Mouse (Mus musculus): ENCODE data around the gene Gpr141. TPM values are rescaled to one million over a fixed set of nuclear protein-coding genes. Genes with fewer than 3 reads are reported as not detected.

Gpr141 gene
- total and polyA plus RNA-seq, 2 experiments = 0.02 to 0.18 TPM

- no peaks in the 10 kb centered on the region for H3K27me3 ChIP-seq (ENCODE audit: control insufficient read depth, insufficient read depth, low read length)
- no peak for DNase-seq (ENCODE audit: extremely low read depth, low read depth, low spot score)
- TF ChIP-seq POLR2A (IDR thresholded peaks at IDR 0.05; ENCODE audit: extremely low read depth, insufficient read depth, low read length) (no peak), CTCF (IDR thresholded peaks at IDR 0.05; ENCODE audit: low read depth, low read length) (no peak)
- no peaks in the 10 kb centered on the region for H3K36me3 ChIP-seq (ENCODE audit: control insufficient read depth, insufficient read depth, low read length)
- 64% methylated on average over 5 of the region's 5 CpGs for WGBS
- no peaks in the 10 kb centered on the region for H3K79me2 ChIP-seq (ENCODE audit: control insufficient read depth, insufficient read depth, low read length)
- no peak overlapping the region for H3K4me3 ChIP-seq (ENCODE audit: insufficient read depth, low read depth, low read length)
- no peaks in the 10 kb centered on the region for H3K4me1 ChIP-seq (ENCODE audit: control insufficient read depth, insufficient read depth, low read length)
- no peak overlapping the region for H3K9ac ChIP-seq (ENCODE audit: low read depth, low read length)
- no peak overlapping the region for H3K27ac ChIP-seq (replicated peaks; ENCODE audit: insufficient read depth, low read depth, low read length)
Observed at GRCm38 (mm10) chr13:19841615-19842014, 17.6 kb upstream of the Gpr141 start.

- no peak overlapping the region for H3K9ac ChIP-seq (ENCODE audit: low read depth, low read length)
- no peaks in the 10 kb centered on the region for H3K27me3 ChIP-seq (ENCODE audit: control insufficient read depth, insufficient read depth, low read length)
- H3K79me2 ChIP-seq (ENCODE audit: control insufficient read depth, insufficient read depth, low read length) = no peaks in the 10 kb centered on the region
- H3K4me1 ChIP-seq (ENCODE audit: control insufficient read depth, insufficient read depth, low read length) = no peaks in the 10 kb centered on the region
- H3K36me3 ChIP-seq (ENCODE audit: control insufficient read depth, insufficient read depth, low read length) = no peaks in the 10 kb centered on the region
- H3K27ac ChIP-seq (replicated peaks; ENCODE audit: insufficient read depth, low read depth, low read length) = no peak overlapping the region
- DNase-seq (ENCODE audit: extremely low read depth, low read depth, low spot score) = no peak
- TF ChIP-seq POLR2A (IDR thresholded peaks at IDR 0.05; ENCODE audit: extremely low read depth, insufficient read depth, low read length) = no peak
- no peak for TF ChIP-seq CTCF (IDR thresholded peaks at IDR 0.05; ENCODE audit: low read depth, low read length)
- WGBS = 48% methylated on average over 1 of the region's 1 CpGs
- H3K4me3 ChIP-seq (ENCODE audit: insufficient read depth, low read depth, low read length) = no peak overlapping the region
Observed at GRCm38 (mm10) chr13:19840206-19840605, 16.1 kb upstream of the Gpr141 start.

GRCm38 (mm10) chr13:19830560-19830959, 6.5 kb upstream of the Gpr141 start:
- no peaks in the 10 kb centered on the region for H3K4me1 ChIP-seq (ENCODE audit: control insufficient read depth, insufficient read depth, low read length)
- DNase-seq (ENCODE audit: extremely low read depth, low read depth, low spot score) = no peak
- H3K79me2 ChIP-seq (ENCODE audit: control insufficient read depth, insufficient read depth, low read length) = no peaks in the 10 kb centered on the region
- 88% methylated on average over 4 of the region's 4 CpGs for WGBS
- H3K4me3 ChIP-seq (ENCODE audit: insufficient read depth, low read depth, low read length) = no peak overlapping the region
- TF ChIP-seq POLR2A (IDR thresholded peaks at IDR 0.05; ENCODE audit: extremely low read depth, insufficient read depth, low read length) (no peak), CTCF (IDR thresholded peaks at IDR 0.05; ENCODE audit: low read depth, low read length) (no peak)
- H3K27me3 ChIP-seq (ENCODE audit: control insufficient read depth, insufficient read depth, low read length) = no peaks in the 10 kb centered on the region
- no peak overlapping the region for H3K9ac ChIP-seq (ENCODE audit: low read depth, low read length)
- H3K27ac ChIP-seq (replicated peaks; ENCODE audit: insufficient read depth, low read depth, low read length) = no peak overlapping the region
- H3K36me3 ChIP-seq (ENCODE audit: control insufficient read depth, insufficient read depth, low read length) = no peaks in the 10 kb centered on the region

- DNase-seq (ENCODE audit: extremely low read depth, low read depth, low spot score) = peak; percentile 6
- no peak for TF ChIP-seq CTCF (IDR thresholded peaks at IDR 0.05; ENCODE audit: low read depth, low read length)
- TF ChIP-seq POLR2A (IDR thresholded peaks at IDR 0.05; ENCODE audit: extremely low read depth, insufficient read depth, low read length) = no peak
Observed at GRCm38 (mm10) chr13:19828095-19828494, 4.0 kb upstream of the Gpr141 start.

GRCm38 (mm10) chr13:19821639-19822038, 2.4 kb downstream of the Gpr141 start:
- DNase-seq (ENCODE audit: extremely low read depth, low read depth, low spot score) = no peak
- Histone ChIP-seq H3K36me3 (ENCODE audit: control insufficient read depth, insufficient read depth, low read length) (no peaks in the 10 kb centered on the region), H3K4me1 (ENCODE audit: control insufficient read depth, insufficient read depth, low read length) (no peaks in the 10 kb centered on the region), H3K79me2 (ENCODE audit: control insufficient read depth, insufficient read depth, low read length) (no peaks in the 10 kb centered on the region), H3K27me3 (ENCODE audit: control insufficient read depth, insufficient read depth, low read length) (no peaks in the 10 kb centered on the region), H3K27ac (replicated peaks; ENCODE audit: insufficient read depth, low read depth, low read length) (no peak overlapping the region), H3K9ac (ENCODE audit: low read depth, low read length) (no peak overlapping the region), H3K4me3 (ENCODE audit: insufficient read depth, low read depth, low read length) (no peak overlapping the region)
- no peak for TF ChIP-seq CTCF (IDR thresholded peaks at IDR 0.05; ENCODE audit: low read depth, low read length)
- TF ChIP-seq POLR2A (IDR thresholded peaks at IDR 0.05; ENCODE audit: extremely low read depth, insufficient read depth, low read length) = no peak

More at GRCm38 (mm10) chr13:19828095-19828494, 4.0 kb upstream of the Gpr141 start:
- no peak overlapping the region for H3K4me3 ChIP-seq (ENCODE audit: insufficient read depth, low read depth, low read length)
- no peak overlapping the region for H3K9ac ChIP-seq (ENCODE audit: low read depth, low read length)
- no peaks in the 10 kb centered on the region for H3K27me3 ChIP-seq (ENCODE audit: control insufficient read depth, insufficient read depth, low read length)
- no peaks in the 10 kb centered on the region for H3K79me2 ChIP-seq (ENCODE audit: control insufficient read depth, insufficient read depth, low read length)
- no peak overlapping the region for H3K27ac ChIP-seq (replicated peaks; ENCODE audit: insufficient read depth, low read depth, low read length)
- H3K36me3 ChIP-seq (ENCODE audit: control insufficient read depth, insufficient read depth, low read length) = no peaks in the 10 kb centered on the region
- 78% methylated on average over 2 of the region's 2 CpGs for WGBS
- no peaks in the 10 kb centered on the region for H3K4me1 ChIP-seq (ENCODE audit: control insufficient read depth, insufficient read depth, low read length)

- no peak overlapping the region for H3K9ac ChIP-seq (ENCODE audit: low read depth, low read length)
- no peaks in the 10 kb centered on the region for H3K36me3 ChIP-seq (ENCODE audit: control insufficient read depth, insufficient read depth, low read length)
- no peak overlapping the region for H3K27ac ChIP-seq (replicated peaks; ENCODE audit: insufficient read depth, low read depth, low read length)
- no peak for DNase-seq (ENCODE audit: extremely low read depth, low read depth, low spot score)
- H3K4me1 ChIP-seq (ENCODE audit: control insufficient read depth, insufficient read depth, low read length) = no peaks in the 10 kb centered on the region
- H3K79me2 ChIP-seq (ENCODE audit: control insufficient read depth, insufficient read depth, low read length) = no peaks in the 10 kb centered on the region
- no peaks in the 10 kb centered on the region for H3K27me3 ChIP-seq (ENCODE audit: control insufficient read depth, insufficient read depth, low read length)
- WGBS = 89% methylated on average over 4 of the region's 4 CpGs
- H3K4me3 ChIP-seq (ENCODE audit: insufficient read depth, low read depth, low read length) = no peak overlapping the region
- TF ChIP-seq CTCF (IDR thresholded peaks at IDR 0.05; ENCODE audit: low read depth, low read length) = no peak
- TF ChIP-seq POLR2A (IDR thresholded peaks at IDR 0.05; ENCODE audit: extremely low read depth, insufficient read depth, low read length) = no peak
Observed at GRCm38 (mm10) chr13:19819926-19820325, 4.1 kb downstream of the Gpr141 start.
